Mouse (Mus musculus): Measurements from ENCODE around the gene Arl4c. TPM values are rescaled to one million over a fixed set of nuclear protein-coding genes. Genes with fewer than 3 reads are reported as not detected.
"Not testable (repeated sequence)": the region's sequence is repeated elsewhere in the genome, so short reads cannot be mapped to it uniquely, and the experiment has no call there.

Arl4c gene
- polyA plus RNA-seq, 1 experiment from 2014 or later, result 3.0 TPM

DNA sequence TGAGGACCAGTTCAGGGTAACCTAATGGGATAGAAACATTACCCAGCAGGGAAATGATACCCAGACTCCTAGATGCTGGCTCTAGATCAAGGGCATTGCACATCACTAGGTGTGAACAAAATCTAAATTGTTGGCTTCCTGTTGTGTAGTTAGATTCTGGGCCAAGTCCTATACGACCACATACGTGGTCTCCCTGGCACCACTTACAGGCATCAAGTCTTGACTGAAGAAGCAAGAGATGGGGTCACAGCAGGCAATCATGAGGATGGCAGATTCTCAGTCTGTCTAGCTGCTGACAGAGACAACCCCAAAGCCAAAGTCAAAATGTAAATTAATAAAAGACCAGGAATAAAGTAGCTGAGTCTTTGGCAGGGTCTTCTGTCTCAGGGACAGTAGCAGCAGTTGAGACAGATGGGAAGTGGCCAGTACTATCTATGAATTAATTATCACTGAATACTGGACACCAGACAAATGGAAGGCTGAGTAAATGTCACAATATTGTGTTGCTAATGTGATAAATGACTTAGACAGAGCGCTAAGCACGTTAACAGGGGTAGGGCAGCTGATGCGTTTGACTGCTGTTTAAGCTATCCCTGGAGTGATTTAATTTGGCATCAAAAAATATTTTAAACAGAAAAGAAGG lies 58.7 kb downstream of the Arl4c start:
- Histone ChIP-seq H3K27me3 (ENCODE audit: control insufficient read depth, insufficient read depth, low read length) (no peaks in the 10 kb centered on the region), H3K4me2 (no peak overlapping the region), H3K9me3 (replicated peaks; ENCODE audit: control insufficient read depth, low read length) (no peaks in the 10 kb centered on the region), H3K9ac (ENCODE audit: low read depth, low read length) (no peak overlapping the region), H3K4me1 (ENCODE audit: control insufficient read depth, insufficient read depth, low read length) (peaks cover 15% of the 10 kb centered on the region), H3K27ac (ENCODE audit: low read depth, low read length) (no peak overlapping the region), H3K4me3 (ENCODE audit: low read depth, low read length) (no peak overlapping the region), H3K36me3 (ENCODE audit: control insufficient read depth, insufficient read depth, low read length) (no peaks in the 10 kb centered on the region)
- no peak for ATAC-seq (replicated peaks; ENCODE audit: insufficient number of reproducible peaks, low FRiP score, low TSS enrichment)
- 70% methylated on average over 5 of the region's 5 CpGs for whole genome bisulfite sequencing (ENCODE audit: insufficient replicate concordance)

DNA sequence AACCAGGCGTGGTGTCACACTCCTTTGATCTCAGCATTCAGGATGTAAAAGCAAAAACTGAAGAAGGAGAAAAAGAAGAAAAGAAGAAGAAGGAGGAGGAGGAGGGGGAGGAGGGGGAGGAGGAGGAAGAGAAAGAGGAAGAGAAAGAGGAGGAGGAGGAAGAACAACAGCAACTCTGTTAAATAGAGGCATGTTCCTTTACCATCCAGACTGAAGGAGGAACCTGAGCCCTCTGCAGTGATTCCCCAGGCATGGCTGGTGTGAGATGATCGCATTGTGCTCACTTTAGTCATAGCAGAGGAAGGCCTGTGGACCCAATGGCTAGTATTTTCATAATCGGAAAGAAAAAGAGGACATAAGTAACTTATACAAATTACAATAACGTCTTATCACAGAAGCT lies 59.3 kb downstream of the Arl4c start:
- Histone ChIP-seq H3K4me1 (ENCODE audit: control insufficient read depth, insufficient read depth, low read length) (peaks cover 15% of the 10 kb centered on the region), H3K27ac (ENCODE audit: low read depth, low read length) (no peak overlapping the region), H3K36me3 (ENCODE audit: control insufficient read depth, insufficient read depth, low read length) (no peaks in the 10 kb centered on the region), H3K27me3 (ENCODE audit: control insufficient read depth, insufficient read depth, low read length) (no peaks in the 10 kb centered on the region), H3K4me2 (no peak overlapping the region), H3K9me3 (replicated peaks; ENCODE audit: control insufficient read depth, low read length) (no peaks in the 10 kb centered on the region), H3K9ac (ENCODE audit: low read depth, low read length) (no peak overlapping the region), H3K4me3 (ENCODE audit: low read depth, low read length) (no peak overlapping the region)
- no peak for ATAC-seq (replicated peaks; ENCODE audit: insufficient number of reproducible peaks, low FRiP score, low TSS enrichment)
- WGBS (ENCODE audit: insufficient replicate concordance), result 75% methylated on average over 4 of the region's 4 CpGs

DNA sequence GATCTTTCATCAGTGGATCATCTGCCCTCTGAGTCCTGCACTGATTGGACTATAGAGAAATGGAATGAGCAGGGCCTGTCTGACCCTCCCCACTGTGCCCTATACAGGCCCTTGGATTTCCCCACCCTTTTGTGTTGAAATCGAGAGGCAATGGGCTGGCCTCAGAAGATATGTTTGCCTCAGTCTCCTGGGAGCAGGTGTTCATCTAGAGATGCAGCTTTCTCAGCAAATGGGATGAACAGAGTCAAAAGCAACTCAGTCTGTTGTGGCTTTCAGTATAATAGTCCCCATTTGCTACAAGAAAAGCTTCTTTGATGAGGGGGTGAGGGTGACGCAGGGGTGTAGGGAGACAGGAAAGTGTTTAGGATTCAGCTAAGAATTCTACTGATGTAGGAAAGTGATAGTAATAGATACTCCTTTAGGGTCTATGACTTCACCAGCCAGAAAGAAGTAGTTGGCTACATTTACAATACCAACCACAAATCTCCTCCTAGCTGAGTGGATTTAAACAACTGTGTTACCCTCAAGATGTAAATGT lies 60.3 kb downstream of the Arl4c start:
- WGBS (ENCODE audit: insufficient replicate concordance), result 85% methylated on average over 2 of the region's 2 CpGs
- H3K4me3 ChIP-seq (ENCODE audit: low read depth, low read length), result no peak overlapping the region
- no peak overlapping the region for H3K27ac ChIP-seq (ENCODE audit: low read depth, low read length)
- no peak overlapping the region for H3K4me2 ChIP-seq
- ATAC-seq (replicated peaks; ENCODE audit: insufficient number of reproducible peaks, low FRiP score, low TSS enrichment), result no peak
- peaks cover 15% of the 10 kb centered on the region for H3K4me1 ChIP-seq (ENCODE audit: control insufficient read depth, insufficient read depth, low read length)
- no peak overlapping the region for H3K9ac ChIP-seq (ENCODE audit: low read depth, low read length)
- H3K36me3 ChIP-seq (ENCODE audit: control insufficient read depth, insufficient read depth, low read length), result no peaks in the 10 kb centered on the region
- no peaks in the 10 kb centered on the region for H3K27me3 ChIP-seq (ENCODE audit: control insufficient read depth, insufficient read depth, low read length)
- no peaks in the 10 kb centered on the region for H3K9me3 ChIP-seq (replicated peaks; ENCODE audit: control insufficient read depth, low read length)

DNA sequence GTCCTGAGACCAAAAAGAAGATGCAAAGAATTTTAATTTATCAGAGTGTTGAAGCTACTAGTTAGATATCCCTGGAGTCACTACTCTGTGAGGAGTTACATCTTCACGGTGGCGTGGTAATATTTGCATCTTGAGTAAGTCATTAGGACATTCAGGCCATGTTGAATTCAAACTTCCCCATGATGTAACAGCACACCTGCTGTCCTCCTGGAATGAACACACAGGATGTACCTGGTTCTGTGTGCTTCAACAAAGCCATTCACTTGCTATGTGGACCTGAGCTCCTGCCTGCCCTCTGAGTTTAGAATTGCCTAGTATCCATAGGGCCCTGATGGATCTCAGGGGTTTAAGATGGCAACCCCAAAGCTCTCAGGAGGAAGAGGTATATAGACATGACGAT lies 60.8 kb downstream of the Arl4c start:
- Histone ChIP-seq H3K27me3 (ENCODE audit: control insufficient read depth, insufficient read depth, low read length) (no peaks in the 10 kb centered on the region), H3K27ac (ENCODE audit: low read depth, low read length) (no peak overlapping the region), H3K4me1 (ENCODE audit: control insufficient read depth, insufficient read depth, low read length) (peaks cover 15% of the 10 kb centered on the region), H3K9ac (ENCODE audit: low read depth, low read length) (no peak overlapping the region), H3K4me3 (ENCODE audit: low read depth, low read length) (no peak overlapping the region), H3K9me3 (replicated peaks; ENCODE audit: control insufficient read depth, low read length) (no peaks in the 10 kb centered on the region), H3K4me2 (no peak overlapping the region), H3K36me3 (ENCODE audit: control insufficient read depth, insufficient read depth, low read length) (no peaks in the 10 kb centered on the region)
- no peak for ATAC-seq (replicated peaks; ENCODE audit: insufficient number of reproducible peaks, low FRiP score, low TSS enrichment)
- 82% methylated on average over 3 of the region's 3 CpGs for whole genome bisulfite sequencing (ENCODE audit: insufficient replicate concordance)

DNA sequence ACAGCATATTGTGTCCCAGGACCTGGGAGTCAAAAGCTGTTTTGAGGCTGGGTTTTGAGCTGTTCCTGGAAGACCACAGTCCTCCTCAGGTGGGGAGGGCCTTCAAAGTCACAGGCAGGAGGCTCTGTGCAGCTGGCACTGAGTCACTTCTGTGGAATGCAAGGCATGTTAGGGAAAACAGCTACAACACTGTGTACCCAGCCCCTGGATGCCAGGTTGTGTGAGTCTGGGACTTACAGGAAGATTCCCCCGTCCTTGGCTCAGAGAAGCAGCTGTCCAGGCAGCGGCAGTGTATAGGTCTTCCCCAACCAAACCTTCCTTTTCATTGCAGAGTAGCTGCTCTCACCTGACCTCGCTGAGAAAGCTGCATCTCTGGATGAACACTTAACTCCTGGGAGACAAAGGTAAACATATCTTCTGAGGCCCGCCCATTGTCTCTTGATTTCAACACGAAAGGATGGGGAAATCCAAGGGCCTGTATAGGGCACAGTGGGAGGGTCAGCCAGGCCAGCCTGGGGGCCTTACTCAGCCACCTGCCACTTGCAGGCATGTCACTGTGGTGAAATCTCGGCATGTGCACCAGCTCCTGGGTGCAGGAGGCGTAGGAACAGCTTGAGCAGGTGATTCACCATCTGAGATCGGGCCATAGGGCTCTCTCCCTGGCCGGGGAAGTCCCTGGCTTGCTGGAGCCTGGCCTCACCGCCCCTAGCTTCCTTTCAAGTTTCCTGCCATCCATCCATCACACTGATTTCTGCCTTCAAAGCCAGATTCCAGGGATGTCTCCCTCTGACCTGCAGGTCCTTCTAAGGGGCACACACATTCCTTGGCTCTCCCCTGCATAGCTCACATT lies 62.4 kb downstream of the Arl4c start:
- peak overlapping the region; percentile 44; the same call in 1 of the 2 replicates for H3K9ac ChIP-seq (ENCODE audit: low read depth, low read length)
- no peaks in the 10 kb centered on the region for H3K9me3 ChIP-seq (replicated peaks; ENCODE audit: control insufficient read depth, low read length)
- H3K4me1 ChIP-seq (ENCODE audit: control insufficient read depth, insufficient read depth, low read length), result peaks cover 15% of the 10 kb centered on the region
- H3K36me3 ChIP-seq (ENCODE audit: control insufficient read depth, insufficient read depth, low read length), result no peaks in the 10 kb centered on the region
- no peak overlapping the region for H3K27ac ChIP-seq (ENCODE audit: low read depth, low read length)
- no peaks in the 10 kb centered on the region for H3K27me3 ChIP-seq (ENCODE audit: control insufficient read depth, insufficient read depth, low read length)
- ATAC-seq (replicated peaks; ENCODE audit: insufficient number of reproducible peaks, low FRiP score, low TSS enrichment), result no peak
- no peak overlapping the region for H3K4me3 ChIP-seq (ENCODE audit: low read depth, low read length)
- WGBS (ENCODE audit: insufficient replicate concordance), result 12% methylated on average over 10 of the region's 10 CpGs
- H3K4me2 ChIP-seq, result peak overlapping the region; percentile 42

DNA sequence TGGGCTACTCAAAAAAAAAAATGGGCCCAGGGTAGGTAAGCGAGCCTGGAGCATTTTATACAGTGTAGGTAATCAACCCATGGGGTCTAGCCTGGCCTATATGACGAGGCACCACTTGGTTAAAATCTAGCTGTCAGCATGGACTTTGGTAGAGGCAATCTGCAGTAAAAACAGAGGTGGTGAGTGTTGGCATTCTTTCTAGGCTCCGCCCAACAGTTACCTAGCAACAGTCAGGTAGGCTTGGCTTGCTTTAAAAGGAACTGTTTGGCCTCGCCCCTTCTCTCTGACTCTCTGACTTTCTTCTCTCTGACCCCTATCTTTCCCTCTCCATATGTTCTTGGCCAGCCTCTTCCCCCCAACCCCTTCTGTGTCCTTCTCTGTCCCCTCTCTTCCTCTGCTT lies 63.4 kb downstream of the Arl4c start:
- ATAC-seq (replicated peaks; ENCODE audit: insufficient number of reproducible peaks, low FRiP score, low TSS enrichment), result no peak
- no peaks in the 10 kb centered on the region for H3K9me3 ChIP-seq (replicated peaks; ENCODE audit: control insufficient read depth, low read length)
- no peak overlapping the region for H3K4me3 ChIP-seq (ENCODE audit: low read depth, low read length)
- no peaks in the 10 kb centered on the region for H3K36me3 ChIP-seq (ENCODE audit: control insufficient read depth, insufficient read depth, low read length)
- WGBS (ENCODE audit: insufficient replicate concordance), result 67% methylated on average over 4 of the region's 4 CpGs
- no peaks in the 10 kb centered on the region for H3K27me3 ChIP-seq (ENCODE audit: control insufficient read depth, insufficient read depth, low read length)
- peaks cover 15% of the 10 kb centered on the region for H3K4me1 ChIP-seq (ENCODE audit: control insufficient read depth, insufficient read depth, low read length)
- no peak overlapping the region for H3K27ac ChIP-seq (ENCODE audit: low read depth, low read length)
- H3K4me2 ChIP-seq, result no peak overlapping the region
- H3K9ac ChIP-seq (ENCODE audit: low read depth, low read length), result no peak overlapping the region

DNA sequence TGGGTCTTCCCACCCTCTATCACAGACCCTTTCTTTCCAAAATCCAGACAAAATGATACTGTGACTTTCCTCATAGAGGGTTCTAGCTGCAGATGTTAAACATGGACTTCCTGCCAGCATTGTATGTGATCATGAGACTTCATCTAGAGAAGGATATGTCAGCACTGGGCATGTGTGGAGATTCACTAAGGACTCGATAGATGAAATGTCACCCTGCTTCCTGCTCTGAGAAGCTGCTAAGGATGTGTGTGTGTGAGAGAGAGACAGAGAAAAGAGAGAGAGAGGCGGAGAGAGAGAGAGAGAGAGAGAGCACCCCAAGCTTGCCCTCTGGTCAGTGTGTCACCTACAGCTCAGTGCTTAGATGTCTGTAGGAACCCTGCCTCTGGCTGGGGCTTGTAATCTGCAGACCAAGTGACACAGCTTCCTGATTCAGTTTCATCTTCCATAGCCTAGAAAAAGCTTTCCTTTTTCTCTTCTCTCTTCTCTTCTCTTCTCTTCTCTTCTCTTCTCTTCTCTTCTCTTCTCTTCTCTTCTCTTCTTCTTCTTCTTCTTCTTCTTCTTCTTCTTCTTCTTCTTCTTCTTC lies 65.4 kb downstream of the Arl4c start:
- H3K4me2 ChIP-seq; H3K36me3 ChIP-seq (ENCODE audit: control insufficient read depth, insufficient read depth, low read length); H3K9ac ChIP-seq (ENCODE audit: low read depth, low read length); H3K9me3 ChIP-seq (replicated peaks; ENCODE audit: control insufficient read depth, low read length); ATAC-seq (replicated peaks; ENCODE audit: insufficient number of reproducible peaks, low FRiP score, low TSS enrichment); H3K27me3 ChIP-seq (ENCODE audit: control insufficient read depth, insufficient read depth, low read length); H3K4me3 ChIP-seq (ENCODE audit: low read depth, low read length); H3K27ac ChIP-seq (ENCODE audit: low read depth, low read length): not testable (repeated sequence)
- 70% methylated on average over 2 of the region's 2 CpGs for WGBS (ENCODE audit: insufficient replicate concordance)
- peaks cover 15% of the 10 kb centered on the region for H3K4me1 ChIP-seq (ENCODE audit: control insufficient read depth, insufficient read depth, low read length)

DNA sequence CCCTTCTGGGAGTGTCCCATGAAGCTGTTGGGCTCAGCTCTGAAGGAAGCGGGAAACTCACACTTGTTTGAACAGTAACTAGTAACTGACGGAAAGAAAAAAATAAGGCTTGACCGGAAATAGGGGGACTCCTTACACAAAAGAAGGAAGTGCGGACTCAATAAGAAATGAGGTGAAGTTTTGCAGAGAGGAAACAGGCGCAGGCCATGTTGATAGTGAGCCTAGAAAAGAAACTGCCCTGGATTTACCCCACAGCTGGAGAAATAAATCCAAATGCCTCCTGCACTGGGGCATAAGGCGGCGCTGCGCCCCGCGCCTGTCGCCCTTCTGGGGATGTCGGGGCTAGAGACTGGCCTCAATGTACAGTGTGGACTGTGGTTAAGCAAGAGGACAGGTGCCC lies 66.4 kb downstream of the Arl4c start:
- Histone ChIP-seq H3K27me3 (ENCODE audit: control insufficient read depth, insufficient read depth, low read length) (no peaks in the 10 kb centered on the region), H3K36me3 (ENCODE audit: control insufficient read depth, insufficient read depth, low read length) (no peaks in the 10 kb centered on the region), H3K9ac (ENCODE audit: low read depth, low read length) (no peak overlapping the region), H3K4me2 (no peak overlapping the region), H3K4me1 (ENCODE audit: control insufficient read depth, insufficient read depth, low read length) (peaks cover 15% of the 10 kb centered on the region), H3K27ac (ENCODE audit: low read depth, low read length) (peak overlapping the region; percentile 7; the same call in 1 of the 2 replicates), H3K9me3 (replicated peaks; ENCODE audit: control insufficient read depth, low read length) (no peaks in the 10 kb centered on the region), H3K4me3 (ENCODE audit: low read depth, low read length) (no peak overlapping the region)
- WGBS (ENCODE audit: insufficient replicate concordance), result 69% methylated on average over 12 of the region's 12 CpGs
- 0 out of 2 replicates have a peak, but pooled peaks have one; percentile 35 for ATAC-seq (replicated peaks; ENCODE audit: insufficient number of reproducible peaks, low FRiP score, low TSS enrichment)

Measured in heart, embryonic 11.5 days (tissue).